Mouse (Mus musculus) liver, embryonic 14.5 days (tissue): Measurements from ENCODE around the gene Pde9a.

Experiments used
- CTCF ChIP-seq: IDR thresholded peaks from 2 replicates; pipeline ENCODE4 v1.5.1; 2016; ENCODE audit warnings: antibody characterized with exemption, low read depth, control low read depth
- EP300 ChIP-seq: IDR thresholded peaks from 2 replicates; pipeline ENCODE4 v1.6.1; 2016; ENCODE audit warnings: antibody characterized with exemption, low read depth

GRCm38 (mm10) chr17:31389432-31390050, 3.5 kb downstream of the Pde9a start:
- TF ChIP-seq EP300 (no peak), CTCF (no peak)
